Comparison of ENCODE assay signal across 23 mouse cellular contexts in the genomic region with DNA sequence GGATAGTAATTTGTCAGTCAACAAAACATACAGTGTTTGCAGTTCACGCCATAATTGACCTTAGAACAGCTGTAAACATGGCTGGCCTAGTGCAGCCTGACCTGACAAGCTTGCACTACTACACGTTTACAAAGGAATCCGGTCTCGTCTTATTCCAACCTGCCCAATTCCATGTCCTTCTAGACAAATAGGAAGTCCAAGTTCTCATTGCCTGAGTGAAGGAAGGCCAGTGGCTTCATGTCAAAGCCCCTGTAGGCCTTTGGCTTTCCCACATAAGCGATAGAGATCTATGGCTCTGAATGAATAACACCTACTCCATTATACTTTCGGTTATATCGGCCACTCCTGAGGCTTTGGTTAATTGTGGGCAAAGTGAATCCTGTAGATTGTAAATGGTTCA. TPM values are rescaled to one million over a fixed set of nuclear protein-coding genes. Genes with fewer than 3 reads are reported as not detected.
"Had no signal": no experiment of that assay in that cellular context is flagged by ENCODE, and none has a peak within 500 bp of the region (broad histone marks: within the 10 kb centered on the region; RNA-seq: fewer than 3 reads in every experiment).

No protein-coding gene starts in this region.

- H3K27me3 ChIP-seq: heart, embryonic 12.5 days; hindbrain, embryonic 13.5 days; hindbrain, embryonic 15.5 days; kidney, embryonic 15.5 days; limb, embryonic 13.5 days; limb, embryonic 15.5 days; liver, embryonic 12.5 days had no signal

- DNase-seq: gastrocnemius, postnatal 14 days; gastrocnemius, postnatal 36 days; heart, adult 18-20 months; heart, postnatal 14 days; heart, postnatal 36 days; kidney, adult 11 months; kidney, adult 9 months; kidney, postnatal 14 days; kidney, postnatal 36 days; layer of hippocampus, adult 9-11 months; layer of hippocampus, postnatal 36 days; left cerebral cortex, postnatal 4 days had no signal

- H3K9ac ChIP-seq: heart, embryonic 12.5 days; hindbrain, embryonic 13.5 days; hindbrain, embryonic 15.5 days; kidney, embryonic 15.5 days; limb, embryonic 13.5 days; limb, embryonic 15.5 days; liver, embryonic 12.5 days; liver, embryonic 14.5 days had no signal

- H3K4me3 ChIP-seq: heart, embryonic 12.5 days; hindbrain, embryonic 13.5 days; hindbrain, embryonic 15.5 days; kidney, embryonic 15.5 days; limb, embryonic 13.5 days; limb, embryonic 15.5 days; liver, embryonic 12.5 days had no signal

- H3K9me3 ChIP-seq: heart, embryonic 12.5 days; hindbrain, embryonic 13.5 days; hindbrain, embryonic 15.5 days; kidney, embryonic 15.5 days; limb, embryonic 13.5 days; limb, embryonic 15.5 days; liver, embryonic 12.5 days had no signal

- H3K36me3 ChIP-seq: heart, embryonic 12.5 days; hindbrain, embryonic 13.5 days; hindbrain, embryonic 15.5 days; kidney, embryonic 15.5 days; limb, embryonic 13.5 days; limb, embryonic 15.5 days; liver, embryonic 12.5 days had no signal

- H3K27ac ChIP-seq: hindbrain, embryonic 13.5 days; hindbrain, embryonic 15.5 days; hindbrain, postnatal 0 days; kidney, embryonic 15.5 days; kidney, postnatal 0 days; limb, embryonic 13.5 days; limb, embryonic 15.5 days; liver, embryonic 12.5 days; liver, embryonic 14.5 days had no signal

- H3K4me1 ChIP-seq: heart, embryonic 12.5 days; hindbrain, embryonic 13.5 days; hindbrain, embryonic 15.5 days; kidney, embryonic 15.5 days; limb, embryonic 13.5 days; limb, embryonic 15.5 days; liver, embryonic 12.5 days had no signal

RNA-seq across cellular contexts. Expression of gene Arhgap20, which starts 16.0 kb away (rescaled TPM):
- total RNA-seq: hematopoietic stem cell, adult 5-6 weeks had no signal
